Mouse (Mus musculus) forebrain, postnatal 0 days (tissue): ENCODE results near the gene Tnfsf13. TPM values are rescaled to one million over a fixed set of nuclear protein-coding genes. Genes with fewer than 3 reads are reported as not detected.
A peak's percentile ranks its signal among the peaks of the same experiment; 100 is the strongest.

Source experiments
- ATAC-seq: fragments of 200-750 bp; cut with Nextera tagmentation; 2 replicates; pipeline ENCODE4 v1.8.0; 2017; ENCODE audit warnings: mild to moderate bottlenecking, moderate library complexity
- DNase-seq: peaks from one replicate; pipeline ENCODE4 v3.0.0-alpha.2; 2015
- H3K27ac ChIP-seq: fragments of 300-500 bp; sonication (generic); 2 replicates; pipeline ENCODE4 v1.5.1; 2014; ENCODE audit warnings: low read depth, mild to moderate bottlenecking, antibody characterized with exemption, low read length, moderate library complexity, mixed read lengths
- H3K27me3 ChIP-seq: fragments of 300-500 bp; sonication (generic); 2 replicates; pipeline ENCODE4 v1.6.1; 2014; ENCODE audit warnings: mild to moderate bottlenecking, low read length, mixed read lengths; ENCODE audit not compliant: insufficient read depth
- H3K36me3 ChIP-seq: fragments of 300-500 bp; sonication (generic); 2 replicates; pipeline ENCODE4 v1.6.1; 2014; ENCODE audit warnings: mild to moderate bottlenecking, moderate library complexity; ENCODE audit not compliant: insufficient read depth
- H3K4me1 ChIP-seq: fragments of 300-500 bp; sonication (generic); 2 replicates; pipeline ENCODE4 v1.6.1; 2014; ENCODE audit warnings: antibody characterized with exemption; ENCODE audit not compliant: insufficient read depth
- H3K4me2 ChIP-seq: fragments of 300-500 bp; sonication (generic); 2 replicates; pipeline ENCODE4 v1.6.1; 2014; ENCODE audit warnings: low read depth, mild to moderate bottlenecking, moderate library complexity
- H3K4me3 ChIP-seq: fragments of 300-500 bp; sonication (generic); 2 replicates; pipeline ENCODE4 v1.5.1; 2014; ENCODE audit warnings: low read depth, low read length, mixed read lengths
- H3K9ac ChIP-seq: fragments of 300-500 bp; sonication (generic); 2 replicates; pipeline ENCODE4 v1.6.1; 2014; ENCODE audit warnings: mild to moderate bottlenecking
- H3K9me3 ChIP-seq: fragments of 300-500 bp; sonication (generic); 2 replicates; pipeline ENCODE4 v1.6.1; 2016; ENCODE audit warnings: low read length
- CTCF ChIP-seq: sonication (generic); IDR thresholded peaks from 2 replicates; pipeline ENCODE4 v1.5.1; 2016; ENCODE audit warnings: antibody characterized with exemption, control low read depth, low read depth
- WGBS: fragments of 180-500 bp; shearing (Covaris S2); extraction: QIAGEN DNeasy Blood & Tissue Kit; methylation state at CpG from one replicate; pipeline ENCODE4 v1.1.7; 2014; 5-methylcytosine and 5-hydroxymethylcytosine counted together
- microRNA counts: library from miRNA; unstranded; fragments of <30 nt; microRNA quantifications from one replicate; lab custom pipeline; 2015
- microRNA-seq, 2 experiments: library from miRNA; unstranded; fragments of <30 nt; microRNA quantifications; one replicate each; pipeline ENCODE4; 2016
- polyA plus RNA-seq: library from polyadenylated mRNA; unstranded; fragments of >200 nt; fragmentation: Nextera tagmentation; extraction: Ambion mirVana; gene quantifications from 2 replicates; pipeline ENCODE4 v1.2.1, GENCODE M21; 2015
- total RNA-seq: library from RNA; depleted of rRNA; stranded (reverse); fragments of >200 nt; gene quantifications from 2 replicates; pipeline ENCODE4 v1.2.3, GENCODE M21; 2014; rRNA removed

Tnfsf13 gene
- total and polyA plus RNA-seq, 2 experiments from 2014 or later = 0.61 TPM; not detected in 1

DNA sequence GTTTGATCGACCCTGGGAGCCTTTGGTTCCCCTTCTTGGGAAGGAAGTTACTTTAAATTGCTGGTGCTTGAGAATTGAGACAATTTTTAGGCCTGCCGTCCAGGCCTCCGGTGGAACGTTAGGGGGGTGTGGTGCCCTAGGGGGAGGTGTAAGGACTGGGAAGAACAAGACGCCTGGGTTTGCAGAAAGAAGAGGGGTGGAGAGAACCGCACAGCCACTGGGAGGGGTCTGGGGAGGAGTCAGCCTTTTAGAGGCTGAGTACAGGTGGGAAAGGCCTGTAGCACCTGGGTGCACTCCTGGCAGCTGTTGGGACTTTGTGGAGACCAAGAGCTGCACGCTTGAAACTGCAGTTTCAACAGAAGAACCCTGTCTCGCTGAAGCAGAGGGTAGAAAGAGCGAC, 30.8 kb downstream of the Tnfsf13 start:
- ATAC-seq (no peak), DNase-seq (no peak)
- Histone ChIP-seq H3K4me2 (no peak overlapping the region), H3K4me3 (no peak overlapping the region), H3K9ac (no peak overlapping the region), H3K27ac (no peak overlapping the region), H3K4me1 (no peaks in the 10 kb centered on the region), H3K9me3 (no peaks in the 10 kb centered on the region), H3K27me3 (no peaks in the 10 kb centered on the region), H3K36me3 (peaks cover 72% of the 10 kb centered on the region)
- 56% methylated on average over 9 of the region's 9 CpGs for WGBS
- TF ChIP-seq CTCF = no peak

DNA sequence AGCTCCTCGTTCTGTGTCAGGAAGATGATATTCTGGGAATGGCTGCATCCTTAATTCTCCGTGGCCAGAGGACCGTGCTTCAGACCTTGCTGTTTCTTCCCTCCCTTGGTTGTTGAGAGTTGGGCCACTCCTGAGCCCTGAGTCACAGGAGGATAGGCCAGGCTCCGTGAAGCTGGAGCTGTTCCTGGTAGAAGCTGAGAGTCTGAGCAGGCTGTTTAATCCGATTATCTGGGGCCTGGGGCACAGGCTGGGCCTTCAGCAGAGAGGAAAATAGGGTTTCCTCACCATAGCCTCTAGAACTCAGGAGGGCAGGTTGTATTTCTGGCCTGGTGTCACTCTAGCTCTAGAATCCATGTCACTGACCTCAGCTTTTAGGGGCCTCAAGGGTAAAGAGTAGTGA, 32.2 kb downstream of the Tnfsf13 start:
- no peak for DNase-seq
- WGBS = 60% methylated on average over 5 of the region's 5 CpGs
- no peaks in the 10 kb centered on the region for H3K27me3 ChIP-seq
- no peak overlapping the region for H3K4me2 ChIP-seq
- no peak overlapping the region for H3K9ac ChIP-seq
- H3K9me3 ChIP-seq = no peaks in the 10 kb centered on the region
- no peak for TF ChIP-seq CTCF
- peaks cover 78% of the 10 kb centered on the region for H3K36me3 ChIP-seq
- H3K4me3 ChIP-seq = no peak overlapping the region
- ATAC-seq = no peak
- no peak overlapping the region for H3K27ac ChIP-seq
- no peaks in the 10 kb centered on the region for H3K4me1 ChIP-seq

DNA sequence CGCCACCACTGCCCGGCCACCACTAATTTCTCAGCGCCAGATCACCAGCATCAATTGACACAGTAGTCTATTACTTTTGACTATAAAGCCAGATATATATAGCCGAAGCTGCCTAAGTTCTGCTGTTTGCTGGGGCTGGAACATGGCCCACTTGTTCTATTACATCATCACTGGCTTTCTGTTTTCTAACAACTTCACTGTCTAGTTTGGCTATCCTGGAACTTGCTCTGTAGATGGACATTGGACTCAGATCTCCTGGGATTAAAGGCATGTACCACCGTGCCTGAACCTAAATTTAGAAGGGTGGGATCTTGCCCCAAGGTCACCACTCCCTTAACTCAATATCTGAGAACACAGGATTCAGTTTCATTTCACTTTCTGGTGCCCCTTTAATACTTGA, 39.7 kb downstream of the Tnfsf13 start:
- no peak for TF ChIP-seq CTCF
- no peaks in the 10 kb centered on the region for H3K27me3 ChIP-seq
- no peak for ATAC-seq
- H3K4me1 ChIP-seq = no peaks in the 10 kb centered on the region
- H3K4me2 ChIP-seq = no peak overlapping the region
- no peak overlapping the region for H3K27ac ChIP-seq
- no peak for DNase-seq
- H3K4me3 ChIP-seq = no peak overlapping the region
- peaks cover 90% of the 10 kb centered on the region for H3K36me3 ChIP-seq
- no peak overlapping the region for H3K9ac ChIP-seq
- 95% methylated on average over 5 of the region's 5 CpGs for WGBS
- no peaks in the 10 kb centered on the region for H3K9me3 ChIP-seq

DNA sequence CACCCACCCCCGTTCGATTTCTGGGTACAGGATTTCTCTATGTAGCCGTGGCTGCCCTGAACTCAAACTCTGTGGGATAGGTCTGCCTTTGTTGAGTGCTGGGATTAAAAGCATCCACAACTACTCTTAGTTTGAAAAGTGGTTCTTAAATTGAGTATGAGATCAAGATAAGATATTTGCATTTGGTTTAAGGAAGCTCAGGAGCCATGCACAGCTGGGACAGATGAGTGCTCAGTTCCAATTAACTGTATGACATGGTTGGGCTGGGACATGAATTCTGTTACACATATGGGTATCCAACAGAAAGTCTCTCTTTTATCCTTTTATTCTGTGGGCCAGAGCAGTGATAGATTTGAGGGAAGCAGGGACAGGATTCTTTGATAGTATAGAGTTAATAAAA, 50.1 kb downstream of the Tnfsf13 start:
- H3K4me2 ChIP-seq = 0 out of 2 replicates have a peak overlapping the region, but pooled peaks have one; percentile 2

DNA sequence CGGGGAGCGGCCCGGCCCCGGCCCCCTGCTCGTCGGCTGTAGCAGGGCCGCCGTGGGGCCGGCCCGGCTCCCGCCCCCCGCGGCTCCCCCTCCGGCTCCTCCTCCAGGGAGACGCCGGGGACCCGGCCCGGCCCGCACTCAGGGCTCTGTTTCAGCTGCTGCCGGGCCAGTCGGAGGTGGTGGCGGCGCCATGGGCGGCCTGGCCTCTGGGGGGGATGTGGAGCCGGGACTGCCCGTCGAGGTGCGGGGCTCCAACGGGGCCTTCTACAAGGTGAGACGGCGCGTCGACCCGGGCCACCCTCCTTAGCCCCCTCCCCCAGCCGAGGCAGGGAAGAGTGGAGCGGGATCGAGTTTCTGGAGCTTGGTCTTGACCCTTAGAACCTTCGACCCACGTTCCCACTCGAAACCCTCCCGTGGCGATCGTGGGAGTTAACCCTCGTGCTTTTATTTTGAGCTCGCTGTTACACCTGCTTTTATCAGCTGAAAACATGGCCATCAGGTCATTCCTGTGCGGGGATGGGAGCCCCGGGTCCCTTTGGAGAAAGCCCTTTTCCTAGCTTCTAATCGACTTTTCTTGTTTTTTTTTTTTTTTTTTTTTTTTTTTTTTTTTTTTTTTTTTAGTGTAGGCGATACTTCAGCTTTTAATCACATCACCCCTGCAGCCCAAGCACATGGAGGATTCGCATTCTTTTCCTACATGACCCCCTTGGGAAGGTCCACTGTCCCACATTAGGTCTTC, 52.3 kb downstream of the Tnfsf13 start:
- H3K27me3 ChIP-seq = no peaks in the 10 kb centered on the region
- peak overlapping the region; percentile 87 for H3K9ac ChIP-seq
- H3K9me3 ChIP-seq = no peaks in the 10 kb centered on the region
- DNase-seq (peak; percentile 14), ATAC-seq (peak; percentile 44)
- H3K4me2 ChIP-seq = peak overlapping the region; percentile 75
- no peak for TF ChIP-seq CTCF
- H3K4me1 ChIP-seq = peaks cover 24% of the 10 kb centered on the region
- no peaks in the 10 kb centered on the region for H3K36me3 ChIP-seq
- peak overlapping the region; percentile 89 for H3K4me3 ChIP-seq
- WGBS = under 1% methylated on average over 34 of the region's 50 CpGs
- peak overlapping the region; percentile 93 for H3K27ac ChIP-seq

More for the DNA sequence above, 50.1 kb downstream of the Tnfsf13 start:
- Histone ChIP-seq H3K4me1 (peaks cover 24% of the 10 kb centered on the region), H3K9me3 (no peaks in the 10 kb centered on the region), H3K27ac (no peak overlapping the region), H3K9ac (no peak overlapping the region), H3K27me3 (no peaks in the 10 kb centered on the region), H3K4me3 (no peak overlapping the region), H3K36me3 (peaks cover 11% of the 10 kb centered on the region)
- 87% methylated on average over 3 of the region's 3 CpGs for WGBS
- ATAC-seq (no peak), DNase-seq (no peak)
- TF ChIP-seq CTCF = no peak

MicroRNAs encoded within 50 kb of the gene (microRNA counts, 519-probe panel; counts per million panel counts)
- microRNA mmu-miR-1934 (lab: Ali Mortazavi, UCI) (not detected), microRNA mmu-miR-467f (lab: Ali Mortazavi, UCI) (2,341 counts per million, percentile 19 among the panel's probes with 10 or more counts)

Small RNA genes lying within 50 kb of the gene (microRNA-seq; reads per million reads assigned to microRNA genes)
- gene Mir1934 (1.7 to 3.1 reads per million in 2 experiments), gene Mir467f (0 reads per million in 2 experiments)

Other genes with a start within 250 kb of the Tnfsf13 start
Only the 30 nearest of the 35 such genes appear.
- gene Dnah2, start 136.7 kb downstream of the Tnfsf13 start, total RNA-seq = 9.5 and 12.3 TPM in 2 replicates
- gene Dnah2, start 136.7 kb downstream of the Tnfsf13 start, polyA plus RNA-seq = 1.8 and 3.0 TPM in 2 replicates
- gene Efnb3, start 125.6 kb downstream of the Tnfsf13 start, total RNA-seq = 137 and 184 TPM in 2 replicates
- 149 and 171 TPM in 2 replicates for gene Efnb3, start 125.6 kb downstream of the Tnfsf13 start, polyA plus RNA-seq
- 10.5 and 13.1 TPM in 2 replicates for gene Wrap53, start 105.5 kb downstream of the Tnfsf13 start, total RNA-seq
- gene Wrap53, start 105.5 kb downstream of the Tnfsf13 start, polyA plus RNA-seq = 14.6 and 17.3 TPM in 2 replicates
- gene Trp53, start 105.4 kb downstream of the Tnfsf13 start, total RNA-seq = 40.1 and 43.1 TPM in 2 replicates
- gene Trp53, start 105.4 kb downstream of the Tnfsf13 start, polyA plus RNA-seq = 52.4 and 59.8 TPM in 2 replicates
- gene Atp1b2, start 79.8 kb downstream of the Tnfsf13 start, total RNA-seq = 38.9 and 74.0 TPM in 2 replicates
- gene Atp1b2, start 79.8 kb downstream of the Tnfsf13 start, polyA plus RNA-seq = 83.2 and 106 TPM in 2 replicates
- gene Shbg, start 67.9 kb downstream of the Tnfsf13 start, total RNA-seq = not detected in 2 replicates
- not detected in 2 replicates for gene Shbg, start 67.9 kb downstream of the Tnfsf13 start, polyA plus RNA-seq
- gene Sat2, start 63.8 kb downstream of the Tnfsf13 start, total RNA-seq = 8.6 and 18.9 TPM in 2 replicates
- gene Sat2, start 63.8 kb downstream of the Tnfsf13 start, polyA plus RNA-seq = 27.3 and 28.0 TPM in 2 replicates
- 83.9 and 94.5 TPM in 2 replicates for gene Fxr2, start 52.8 kb downstream of the Tnfsf13 start, total RNA-seq
- gene Fxr2, start 52.8 kb downstream of the Tnfsf13 start, polyA plus RNA-seq = 23.1 and 25.2 TPM in 2 replicates
- not detected in 2 replicates for gene Sox15, start 30.5 kb downstream of the Tnfsf13 start, total RNA-seq
- not detected in 2 replicates for gene Sox15, start 30.5 kb downstream of the Tnfsf13 start, polyA plus RNA-seq
- 158 and 214 TPM in 2 replicates for gene Mpdu1, start 23.1 kb downstream of the Tnfsf13 start, total RNA-seq
- 118 and 122 TPM in 2 replicates for gene Mpdu1, start 23.1 kb downstream of the Tnfsf13 start, polyA plus RNA-seq
- gene Cd68, start 19.6 kb downstream of the Tnfsf13 start, total RNA-seq = 6.4 and 7.7 TPM in 2 replicates
- 16.0 and 16.3 TPM in 2 replicates for gene Cd68, start 19.6 kb downstream of the Tnfsf13 start, polyA plus RNA-seq
- gene Eif4a1, start 13.4 kb downstream of the Tnfsf13 start, total RNA-seq = 1,003 and 1,045 TPM in 2 replicates
- 614 and 772 TPM in 2 replicates for gene Eif4a1, start 13.4 kb downstream of the Tnfsf13 start, polyA plus RNA-seq
- 79.2 and 82.4 TPM in 2 replicates for gene Senp3, start 3.7 kb downstream of the Tnfsf13 start, total RNA-seq
- 60.6 and 77.6 TPM in 2 replicates for gene Senp3, start 3.7 kb downstream of the Tnfsf13 start, polyA plus RNA-seq
- gene Tnfsf12, start 10.1 kb upstream of the Tnfsf13 start, total RNA-seq = 3.3 and 6.7 TPM in 2 replicates
- gene Tnfsf12, start 10.1 kb upstream of the Tnfsf13 start, polyA plus RNA-seq = 4.3 and 7.4 TPM in 2 replicates
- gene Tnfsfm13, start 10.3 kb upstream of the Tnfsf13 start, total RNA-seq = 0.95 and 4.4 TPM in 2 replicates
- 1.4 and 2.1 TPM in 2 replicates for gene Tnfsfm13, start 10.3 kb upstream of the Tnfsf13 start, polyA plus RNA-seq
- gene Polr2a, start 72.9 kb upstream of the Tnfsf13 start, total RNA-seq = 11.1 and 20.5 TPM in 2 replicates
- 9.1 and 10.0 TPM in 2 replicates for gene Polr2a, start 72.9 kb upstream of the Tnfsf13 start, polyA plus RNA-seq
- not detected in 2 replicates for gene Slc35g3, start 76.2 kb upstream of the Tnfsf13 start, total RNA-seq
- gene Slc35g3, start 76.2 kb upstream of the Tnfsf13 start, polyA plus RNA-seq = 0.21 TPM in 1 of 2 replicates, not detected in the other
- gene Zbtb4, start 80.1 kb upstream of the Tnfsf13 start, total RNA-seq = 20.3 and 22.9 TPM in 2 replicates
- 2.1 and 2.7 TPM in 2 replicates for gene Zbtb4, start 80.1 kb upstream of the Tnfsf13 start, polyA plus RNA-seq
- 0.33 and 3.8 TPM in 2 replicates for gene Chrnb1, start 110.2 kb upstream of the Tnfsf13 start, total RNA-seq
- 0.69 and 1.2 TPM in 2 replicates for gene Chrnb1, start 110.2 kb upstream of the Tnfsf13 start, polyA plus RNA-seq
- 10.1 and 15.9 TPM in 2 replicates for gene Fgf11, start 116.1 kb upstream of the Tnfsf13 start, total RNA-seq
- 1.6 and 3.1 TPM in 2 replicates for gene Fgf11, start 116.1 kb upstream of the Tnfsf13 start, polyA plus RNA-seq
- gene Tmem102, start 119.8 kb upstream of the Tnfsf13 start, total RNA-seq = 0.23 and 0.76 TPM in 2 replicates
- 0.74 and 1.2 TPM in 2 replicates for gene Tmem102, start 119.8 kb upstream of the Tnfsf13 start, polyA plus RNA-seq
- not detected in 2 replicates for gene Gm39566, start 129.5 kb upstream of the Tnfsf13 start, total RNA-seq
- gene Gm39566, start 129.5 kb upstream of the Tnfsf13 start, polyA plus RNA-seq = not detected in 2 replicates
- gene Spem2, start 132.7 kb upstream of the Tnfsf13 start, total RNA-seq = not detected in 2 replicates
- gene Spem2, start 132.7 kb upstream of the Tnfsf13 start, polyA plus RNA-seq = not detected in 2 replicates
- 0.38 and 0.62 TPM in 2 replicates for gene Spem1, start 136.4 kb upstream of the Tnfsf13 start, total RNA-seq
- 0.23 and 0.50 TPM in 2 replicates for gene Spem1, start 136.4 kb upstream of the Tnfsf13 start, polyA plus RNA-seq
- 82.2 and 104 TPM in 2 replicates for gene Nlgn2, start 152.0 kb upstream of the Tnfsf13 start, total RNA-seq
- gene Nlgn2, start 152.0 kb upstream of the Tnfsf13 start, polyA plus RNA-seq = 13.0 and 18.2 TPM in 2 replicates
- gene Tmem256, start 152.7 kb upstream of the Tnfsf13 start, total RNA-seq = 117 and 189 TPM in 2 replicates
- gene Tmem256, start 152.7 kb upstream of the Tnfsf13 start, polyA plus RNA-seq = 350 and 422 TPM in 2 replicates
- 26.6 and 30.6 TPM in 2 replicates for gene Plscr3, start 160.6 kb upstream of the Tnfsf13 start, total RNA-seq
- 36.2 and 38.2 TPM in 2 replicates for gene Plscr3, start 160.6 kb upstream of the Tnfsf13 start, polyA plus RNA-seq
- not detected in 2 replicates for gene Tnk1, start 172.9 kb upstream of the Tnfsf13 start, total RNA-seq
- gene Tnk1, start 172.9 kb upstream of the Tnfsf13 start, polyA plus RNA-seq = 0.10 and 0.23 TPM in 2 replicates
- not detected in 2 replicates for gene Tmem95, start 192.2 kb upstream of the Tnfsf13 start, total RNA-seq
- gene Tmem95, start 192.2 kb upstream of the Tnfsf13 start, polyA plus RNA-seq = not detected in 2 replicates
- 1.0 and 1.3 TPM in 2 replicates for gene Kctd11, start 195.6 kb upstream of the Tnfsf13 start, total RNA-seq
- gene Kctd11, start 195.6 kb upstream of the Tnfsf13 start, polyA plus RNA-seq = 0.58 and 0.88 TPM in 2 replicates